Mouse (Mus musculus): ENCODE results near the gene Zfp385b. TPM values are rescaled to one million over a fixed set of nuclear protein-coding genes. Genes with fewer than 3 reads are reported as not detected.

The Zfp385b gene
- polyA plus RNA-seq, 1 experiment = 12.0 TPM

- no peak for DNase-seq (ENCODE audit: low read depth)
Observed at GRCm38 (mm10) chr2:77518693-77519092, 300.7 kb downstream of the Zfp385b start.

- no peak for DNase-seq (ENCODE audit: low read depth)
Observed at GRCm38 (mm10) chr2:77516606-77517005, 302.8 kb downstream of the Zfp385b start.

GRCm38 (mm10) chr2:77515654-77516053, 303.8 kb downstream of the Zfp385b start:
- DNase-seq (ENCODE audit: low read depth) = no peak

GRCm38 (mm10) chr2:77515011-77515410, 304.4 kb downstream of the Zfp385b start:
- DNase-seq (ENCODE audit: low read depth) = no peak

- DNase-seq (ENCODE audit: low read depth) = no peak
Observed at GRCm38 (mm10) chr2:77514476-77514875, 305.0 kb downstream of the Zfp385b start.

GRCm38 (mm10) chr2:77508731-77509130, 310.7 kb downstream of the Zfp385b start:
- no peak for DNase-seq (ENCODE audit: low read depth)

- no peak for DNase-seq (ENCODE audit: low read depth)
Observed at GRCm38 (mm10) chr2:77506308-77506707, 313.1 kb downstream of the Zfp385b start.

GRCm38 (mm10) chr2:77505614-77506013, 313.8 kb downstream of the Zfp385b start:
- DNase-seq (ENCODE audit: low read depth) = no peak

GRCm38 (mm10) chr2:77503674-77504351, 315.6 kb downstream of the Zfp385b start:
- no peak for DNase-seq (ENCODE audit: low read depth)

GRCm38 (mm10) chr2:77503217-77503616, 316.2 kb downstream of the Zfp385b start:
- DNase-seq (ENCODE audit: low read depth) = no peak

GRCm38 (mm10) chr2:77502458-77502857, 317.0 kb downstream of the Zfp385b start:
- DNase-seq (ENCODE audit: low read depth) = no peak

- no peak for DNase-seq (ENCODE audit: low read depth)
Observed at GRCm38 (mm10) chr2:77500480-77500879, 319.0 kb downstream of the Zfp385b start.

GRCm38 (mm10) chr2:77498379-77498778, 321.1 kb downstream of the Zfp385b start:
- DNase-seq (ENCODE audit: low read depth) = no peak

- no peak for DNase-seq (ENCODE audit: low read depth)
Observed at GRCm38 (mm10) chr2:77497942-77498341, 321.5 kb downstream of the Zfp385b start.

GRCm38 (mm10) chr2:77496071-77496470, 323.4 kb downstream of the Zfp385b start:
- no peak for DNase-seq (ENCODE audit: low read depth)

GRCm38 (mm10) chr2:77495344-77495743, 324.1 kb downstream of the Zfp385b start:
- DNase-seq (ENCODE audit: low read depth) = no peak

GRCm38 (mm10) chr2:77493695-77494094, 325.7 kb downstream of the Zfp385b start:
- DNase-seq (ENCODE audit: low read depth) = no peak

GRCm38 (mm10) chr2:77487151-77487550, 332.3 kb downstream of the Zfp385b start:
- DNase-seq (ENCODE audit: low read depth) = no peak

- DNase-seq (ENCODE audit: low read depth) = no peak
Observed at GRCm38 (mm10) chr2:77481274-77481673, 338.2 kb downstream of the Zfp385b start.

- DNase-seq (ENCODE audit: low read depth) = no peak
Observed at GRCm38 (mm10) chr2:77477536-77477935, 341.9 kb downstream of the Zfp385b start.

- no peak for DNase-seq (ENCODE audit: low read depth)
Observed at GRCm38 (mm10) chr2:77476444-77476843, 343.0 kb downstream of the Zfp385b start.

GRCm38 (mm10) chr2:77472254-77472837, 347.1 kb downstream of the Zfp385b start:
- no peak for DNase-seq (ENCODE audit: low read depth)

GRCm38 (mm10) chr2:77470716-77471115, 348.7 kb downstream of the Zfp385b start:
- no peak for DNase-seq (ENCODE audit: low read depth)

- DNase-seq (ENCODE audit: low read depth) = no peak
Observed at GRCm38 (mm10) chr2:77461413-77461812, 358.0 kb downstream of the Zfp385b start.

Measured in gonadal fat pad, adult 2 months (tissue).